Mouse (Mus musculus) C2C12 (cell line): ENCODE results near the gene Ephx4.

Source experiments
- CTCF ChIP-seq: IDR thresholded peaks from one replicate; pipeline ENCODE4 v1.5.1; 2011; ENCODE audit not compliant: control insufficient read depth, insufficient read depth, insufficient read length
- FOSL1 ChIP-seq: IDR thresholded peaks from one replicate; pipeline ENCODE4 v1.8.0; 2011; ENCODE audit warnings: mild to moderate bottlenecking, low read length; ENCODE audit not compliant: poor library complexity, insufficient read depth, severe bottlenecking
- MAX ChIP-seq: IDR thresholded peaks from one replicate; pipeline ENCODE4 v1.6.1; 2011; ENCODE audit warnings: mild to moderate bottlenecking, control low read depth
- MYOD1 ChIP-seq: IDR thresholded peaks from one replicate; pipeline ENCODE4 v1.6.1; 2011; ENCODE audit warnings: low read depth; ENCODE audit not compliant: control insufficient read depth, insufficient read length
- USF1 ChIP-seq: IDR thresholded peaks from one replicate; pipeline ENCODE4 v1.6.1; 2011; ENCODE audit warnings: low read depth, mild to moderate bottlenecking, control low read depth, moderate library complexity

DNA sequence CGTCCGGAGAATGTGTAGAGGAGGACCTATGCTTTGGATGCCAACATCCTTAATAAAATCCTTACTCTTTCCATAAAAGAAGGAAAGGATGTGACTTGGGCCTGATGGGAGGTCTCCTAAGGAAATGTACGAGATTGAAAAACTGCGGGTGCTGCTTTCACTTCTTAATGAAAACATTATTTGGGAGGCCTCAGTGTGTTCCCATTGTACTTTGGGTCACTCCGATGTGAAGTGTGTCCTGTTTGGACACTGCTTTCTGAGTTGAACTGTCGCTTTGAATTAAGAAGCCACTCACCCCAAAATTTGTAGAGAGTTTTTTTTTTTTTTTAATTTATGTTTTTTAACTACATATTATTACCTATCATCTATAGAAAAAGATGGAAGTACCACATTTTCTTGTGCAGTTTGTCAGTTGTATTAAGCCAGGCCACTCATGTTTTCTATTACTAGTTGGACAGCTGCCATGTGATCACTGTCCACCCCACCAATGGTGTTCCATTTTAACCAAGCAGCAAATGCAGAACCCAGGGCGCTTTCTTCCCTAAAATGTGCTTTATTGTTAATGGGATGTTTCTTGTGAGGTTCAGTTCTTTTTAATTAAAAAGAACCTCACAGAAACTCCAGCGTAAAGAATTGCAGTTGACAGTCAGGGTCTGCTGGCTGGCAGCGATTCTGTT, 42.3 kb upstream of the Ephx4 start:
- TF ChIP-seq CTCF, result no peak
- TF ChIP-seq USF1, result no peak
- TF ChIP-seq MAX, result no peak
- TF ChIP-seq FOSL1, result no peak
- no peak for TF ChIP-seq MYOD1
